Mouse (Mus musculus) CH12.LX (cell line): Measurements from ENCODE around the gene Fam168b.

Experiments
- CHD1 ChIP-seq: IDR thresholded peaks from 2 replicates; pipeline ENCODE4 v1.6.1; 2012; ENCODE audit warnings: low read depth, low read length, improper control_type of control experiment, inconsistent platforms
- CTCF ChIP-seq, 2 experiments: IDR thresholded peaks in 1 of 2; conservative IDR thresholded peaks in 1 of 2; 2 replicates each; pipeline ENCODE4 v1.5.1; 2011 to 2012; ENCODE audit warnings: low read depth in 2 of 2, low read length in 2 of 2, improper control_type of control experiment in 1 of 2, inconsistent platforms in 1 of 2, mild to moderate bottlenecking in 1 of 2, moderate library complexity in 1 of 2
- NELFE ChIP-seq: IDR thresholded peaks from 2 replicates; pipeline ENCODE4 v1.6.1; 2011; ENCODE audit warnings: low read depth, low read length, improper control_type of control experiment
- NRF1 ChIP-seq: IDR thresholded peaks from 2 replicates; pipeline ENCODE4 v1.6.1; 2014; ENCODE audit warnings: low read depth, mild to moderate bottlenecking, inconsistent platforms, low read length, improper control_type of control experiment, moderate library complexity
- POLR2A ChIP-seq: IDR thresholded peaks from 2 replicates; pipeline ENCODE4 v1.6.1; 2011; ENCODE audit warnings: low read depth, mild to moderate bottlenecking, improper control_type of control experiment, low read length
- USF1 ChIP-seq: IDR thresholded peaks from 2 replicates; pipeline ENCODE4 v1.6.1; 2014; ENCODE audit warnings: low read depth, mild to moderate bottlenecking, inconsistent platforms, low read length, improper control_type of control experiment
- ZC3H11A ChIP-seq: IDR thresholded peaks from 2 replicates; pipeline ENCODE4 v1.6.1; 2012; ENCODE audit warnings: low read depth, mild to moderate bottlenecking, inconsistent platforms, low read length, improper control_type of control experiment
- ZKSCAN1 ChIP-seq: IDR thresholded peaks from 2 replicates; pipeline ENCODE4 v1.6.1; 2012; ENCODE audit warnings: low read depth, inconsistent platforms, low read length, improper control_type of control experiment, borderline replicate concordance

- TF ChIP-seq NELFE (no peak), USF1 (no peak), CTCF (conservative IDR thresholded peaks at IDR 0.05 in 1 of 2, IDR thresholded peaks at IDR 0.05 in 1 of 2; ENCODE audit: low read depth in 2 of 2, low read length in 2 of 2) (no peak), CHD1 (no peak), POLR2A (no peak), ZKSCAN1 (no peak), NRF1 (no peak), ZC3H11A (no peak)
Measured at GRCm38 (mm10) chr1:34821411-34821810, 21.5 kb downstream of the Fam168b start.
